Mouse (Mus musculus) cerebellum, adult 2 months (tissue): Measurements from ENCODE around the gene Gab2. TPM values are rescaled to one million over a fixed set of nuclear protein-coding genes. Genes with fewer than 3 reads are reported as not detected.

Experiments used
- DNase-seq, 2 experiments: peaks; one replicate each; pipeline ENCODE4 v3.0.0; 2021
- H3K27ac ChIP-seq: fragments of 200-500 bp; 2 replicates; pipeline ENCODE4 v1.5.1; 2012; ENCODE audit warnings: low read length, control low read depth, inconsistent platforms; ENCODE audit not compliant: insufficient read depth
- H3K27me3 ChIP-seq: fragments of 200-500 bp; 2 replicates; pipeline ENCODE4 v1.6.1; 2012; ENCODE audit warnings: inconsistent platforms, mild to moderate bottlenecking, low read length, moderate library complexity; ENCODE audit not compliant: control insufficient read depth, insufficient read depth
- H3K4me1 ChIP-seq: fragments of 200-500 bp; 2 replicates; pipeline ENCODE4 v1.6.1; 2011; ENCODE audit warnings: low read length; ENCODE audit not compliant: control insufficient read depth, insufficient read depth
- H3K4me3 ChIP-seq: fragments of 200-500 bp; replicated peaks from 2 replicates; pipeline ENCODE3; 2011; ENCODE audit warnings: mild to moderate bottlenecking, low read depth, low read length, control low read depth; ENCODE audit not compliant: insufficient read depth
- CTCF ChIP-seq: fragments of 200-500 bp; IDR thresholded peaks from 2 replicates; pipeline ENCODE4 v1.5.1; 2011; ENCODE audit warnings: low read depth, mild to moderate bottlenecking, control low read depth, low read length, moderate library complexity, borderline replicate concordance; ENCODE audit not compliant: insufficient read depth
- POLR2A ChIP-seq: fragments of 200-500 bp; IDR thresholded peaks from 2 replicates; pipeline ENCODE4 v1.6.1; 2011; ENCODE audit warnings: low read length, control low read depth, borderline replicate concordance; ENCODE audit not compliant: insufficient read depth
- WGBS: fragments of 180-500 bp; shearing (Covaris S2); methylation state at CpG from one replicate; pipeline ENCODE4 v1.1.7; 2018; 5-methylcytosine and 5-hydroxymethylcytosine counted together
- polyA plus RNA-seq: library from polyadenylated mRNA; depleted of rRNA; stranded (reverse); fragments of >200 nt; gene quantifications from 2 replicates; pipeline ENCODE4 v1.2.3, GENCODE M21; 2012; rRNA removed

The Gab2 gene
- polyA plus RNA-seq, 1 experiment = 16.3 TPM

GRCm38 (mm10) chr7:97351792-97352513 is 270.6 kb downstream of the Gab2 start:
- no peak for TF ChIP-seq CTCF
- no peak for TF ChIP-seq POLR2A
- no peak overlapping the region for H3K4me3 ChIP-seq
- H3K27me3 ChIP-seq = no peaks in the 10 kb centered on the region
- 71% methylated on average over 11 of the region's 11 CpGs for WGBS
- H3K4me1 ChIP-seq = no peaks in the 10 kb centered on the region; the same call in 1 of the 2 replicates
- DNase-seq = peak in 1 of 2 experiments; percentile 30
- H3K27ac ChIP-seq = peak overlapping the region; percentile 43; the same call in 1 of the 2 replicates

GRCm38 (mm10) chr7:97353356-97353755 is 272.0 kb downstream of the Gab2 start:
- Histone ChIP-seq H3K4me1 (no peaks in the 10 kb centered on the region; the same call in 1 of the 2 replicates), H3K27ac (no peak overlapping the region), H3K27me3 (no peaks in the 10 kb centered on the region), H3K4me3 (no peak overlapping the region)
- no peak for DNase-seq
- 94% methylated on average over 6 of the region's 6 CpGs for WGBS
- no peak for TF ChIP-seq CTCF
- TF ChIP-seq POLR2A = no peak

GRCm38 (mm10) chr7:97355068-97355841 is 273.9 kb downstream of the Gab2 start:
- no peaks in the 10 kb centered on the region for H3K27me3 ChIP-seq
- TF ChIP-seq CTCF = no peak
- no peak for TF ChIP-seq POLR2A
- no peak for DNase-seq
- 0 out of 2 replicates have a peak overlapping the region, but pooled peaks have one; percentile 30 for H3K27ac ChIP-seq
- no peak overlapping the region for H3K4me3 ChIP-seq
- H3K4me1 ChIP-seq = no peaks in the 10 kb centered on the region; the same call in 1 of the 2 replicates
- 42% methylated on average over 13 of the region's 13 CpGs for WGBS

GRCm38 (mm10) chr7:97356253-97356652 is 274.9 kb downstream of the Gab2 start:
- no peaks in the 10 kb centered on the region for H3K4me1 ChIP-seq
- no peak for TF ChIP-seq POLR2A
- no peak for TF ChIP-seq CTCF
- no peaks in the 10 kb centered on the region for H3K27me3 ChIP-seq
- H3K4me3 ChIP-seq = no peak overlapping the region
- DNase-seq = no peak
- 61% methylated on average over 5 of the region's 5 CpGs for WGBS
- H3K27ac ChIP-seq = no peak overlapping the region

- peak overlapping the region; percentile 21; the same call in 1 of the 2 replicates for H3K27ac ChIP-seq
- peak in 1 of 2 experiments; percentile 31 for DNase-seq
- no peak overlapping the region for H3K4me3 ChIP-seq
- 38% methylated on average over 5 of the region's 5 CpGs for whole genome bisulfite sequencing
- H3K4me1 ChIP-seq = no peaks in the 10 kb centered on the region
- no peak for TF ChIP-seq POLR2A
- TF ChIP-seq CTCF = no peak
- H3K27me3 ChIP-seq = no peaks in the 10 kb centered on the region
Measured at GRCm38 (mm10) chr7:97356875-97357276, 275.5 kb downstream of the Gab2 start.

GRCm38 (mm10) chr7:97357840-97358239 is 276.5 kb downstream of the Gab2 start:
- Histone ChIP-seq H3K4me3 (no peak overlapping the region), H3K27me3 (no peaks in the 10 kb centered on the region), H3K4me1 (no peaks in the 10 kb centered on the region), H3K27ac (no peak overlapping the region)
- WGBS = 70% methylated on average over 3 of the region's 3 CpGs
- no peak for DNase-seq
- TF ChIP-seq CTCF = no peak
- TF ChIP-seq POLR2A = no peak

- TF ChIP-seq CTCF = no peak
- TF ChIP-seq POLR2A = no peak
- H3K27me3 ChIP-seq = no peaks in the 10 kb centered on the region
- no peak overlapping the region for H3K4me3 ChIP-seq
- no peak for DNase-seq
- 88% methylated on average over 4 of the region's 4 CpGs for WGBS
- H3K27ac ChIP-seq = no peak overlapping the region
- no peaks in the 10 kb centered on the region for H3K4me1 ChIP-seq
Measured at GRCm38 (mm10) chr7:97358347-97358746, 277.0 kb downstream of the Gab2 start.

Other genes with a start within 250 kb of the Gab2 start
- gene Nars2, start 130.1 kb upstream of the Gab2 start, polyA plus RNA-seq = 8.4 and 9.0 TPM in 2 replicates